Mouse (Mus musculus): ENCODE data around the gene Fam117a. TPM values are rescaled to one million over a fixed set of nuclear protein-coding genes. Genes with fewer than 3 reads are reported as not detected.

The Fam117a gene
- polyA plus RNA-seq, 1 experiment from 2014 or later = 9.6 TPM

- Histone ChIP-seq H3K9me3 (no peaks in the 10 kb centered on the region), H3K36me3 (no peaks in the 10 kb centered on the region)
Measured at GRCm38 (mm10) chr11:95311425-95311807, 25.4 kb upstream of the Fam117a start.

DNA sequence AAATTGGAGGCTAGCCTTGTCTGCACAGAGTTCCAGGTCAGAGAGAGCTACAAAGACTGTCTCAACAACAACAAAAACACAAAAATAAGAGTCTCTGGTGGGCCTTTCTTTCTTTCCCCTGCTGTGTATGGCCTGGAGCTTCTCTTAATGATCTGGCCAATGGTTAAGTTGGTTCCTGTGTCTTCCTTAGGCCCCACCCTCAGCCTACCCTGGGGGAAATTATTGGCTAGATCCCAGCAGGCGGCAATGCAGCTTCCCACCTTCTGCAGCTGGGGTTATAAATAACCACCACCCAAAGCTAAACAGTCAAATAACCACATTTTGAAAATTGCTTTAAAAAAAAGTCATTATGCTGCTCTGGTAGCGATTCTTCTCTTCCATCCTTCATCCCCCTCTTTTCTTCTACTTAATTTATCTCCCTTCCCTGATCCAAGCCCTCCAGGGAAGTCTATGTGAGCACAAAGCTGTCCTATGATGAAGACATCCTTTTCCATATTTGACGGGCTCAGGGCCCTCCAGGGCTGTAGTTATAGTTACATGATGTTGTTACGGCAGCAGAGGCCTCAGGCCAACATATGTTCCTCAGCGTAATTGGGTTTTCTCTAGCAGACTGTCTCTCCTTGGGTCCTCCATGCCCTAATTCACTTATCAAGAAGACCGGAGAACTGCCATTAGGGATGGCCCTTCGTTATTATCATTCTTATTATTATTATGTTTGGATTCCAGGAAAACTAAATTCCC lies 21.4 kb upstream of the Fam117a start:
- WGBS = 68% methylated on average over 7 of the region's 7 CpGs
- Histone ChIP-seq H3K36me3 (no peaks in the 10 kb centered on the region), H3K27me3 (replicated peaks) (no peaks in the 10 kb centered on the region), H3K4me1 (replicated peaks) (peaks cover 6% of the 10 kb centered on the region), H3K27ac (no peak overlapping the region), H3K9ac (no peak overlapping the region), H3K4me2 (replicated peaks) (no peak overlapping the region), H3K9me3 (no peaks in the 10 kb centered on the region), H3K4me3 (replicated peaks) (no peak overlapping the region)
- ATAC-seq = no peak

More at GRCm38 (mm10) chr11:95311425-95311807, 25.4 kb upstream of the Fam117a start:
- Histone ChIP-seq H3K27ac (no peak overlapping the region), H3K4me1 (replicated peaks) (peaks cover 9% of the 10 kb centered on the region), H3K4me2 (replicated peaks) (peak overlapping the region; percentile 51), H3K4me3 (replicated peaks) (no peak overlapping the region), H3K27me3 (replicated peaks) (no peaks in the 10 kb centered on the region), H3K9ac (no peak overlapping the region)
- 34% methylated on average over 5 of the region's 5 CpGs for WGBS
- no peak for ATAC-seq

DNA sequence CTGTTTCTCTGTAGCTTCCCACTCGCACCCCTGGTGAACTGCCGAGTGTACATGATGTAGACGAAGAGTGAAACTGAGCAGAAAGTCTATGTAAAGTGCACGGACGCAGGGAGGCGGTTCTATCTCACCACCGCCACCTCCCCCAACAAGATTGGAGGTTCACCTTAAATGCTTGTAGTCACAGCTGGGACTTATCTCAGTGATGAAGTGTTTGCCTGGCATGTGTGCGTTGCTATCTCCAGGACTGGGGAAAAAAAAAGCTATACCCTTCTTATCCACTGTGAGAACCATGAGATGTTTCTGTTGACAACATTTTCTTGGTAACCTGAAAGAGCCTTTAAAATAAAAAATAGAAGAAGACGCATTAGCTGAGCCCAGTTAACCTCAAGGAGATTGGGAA lies 18.7 kb upstream of the Fam117a start:
- no peaks in the 10 kb centered on the region for H3K4me1 ChIP-seq (replicated peaks)
- 63% methylated on average over 9 of the region's 9 CpGs for WGBS
- H3K9me3 ChIP-seq = no peaks in the 10 kb centered on the region
- no peak overlapping the region for H3K4me3 ChIP-seq (replicated peaks)
- no peak overlapping the region for H3K4me2 ChIP-seq (replicated peaks)
- no peaks in the 10 kb centered on the region for H3K36me3 ChIP-seq
- no peaks in the 10 kb centered on the region for H3K27me3 ChIP-seq (replicated peaks)
- H3K27ac ChIP-seq = no peak overlapping the region
- no peak for ATAC-seq
- no peak overlapping the region for H3K9ac ChIP-seq

GRCm38 (mm10) chr11:95319506-95319905 lies 17.3 kb upstream of the Fam117a start:
- Histone ChIP-seq H3K4me1 (replicated peaks) (no peaks in the 10 kb centered on the region), H3K27ac (no peak overlapping the region), H3K4me3 (replicated peaks) (no peak overlapping the region), H3K9ac (no peak overlapping the region), H3K4me2 (replicated peaks) (no peak overlapping the region), H3K9me3 (no peaks in the 10 kb centered on the region), H3K36me3 (no peaks in the 10 kb centered on the region), H3K27me3 (replicated peaks) (no peaks in the 10 kb centered on the region)
- ATAC-seq = no peak
- 61% methylated on average over 1 of the region's 1 CpGs for WGBS

DNA sequence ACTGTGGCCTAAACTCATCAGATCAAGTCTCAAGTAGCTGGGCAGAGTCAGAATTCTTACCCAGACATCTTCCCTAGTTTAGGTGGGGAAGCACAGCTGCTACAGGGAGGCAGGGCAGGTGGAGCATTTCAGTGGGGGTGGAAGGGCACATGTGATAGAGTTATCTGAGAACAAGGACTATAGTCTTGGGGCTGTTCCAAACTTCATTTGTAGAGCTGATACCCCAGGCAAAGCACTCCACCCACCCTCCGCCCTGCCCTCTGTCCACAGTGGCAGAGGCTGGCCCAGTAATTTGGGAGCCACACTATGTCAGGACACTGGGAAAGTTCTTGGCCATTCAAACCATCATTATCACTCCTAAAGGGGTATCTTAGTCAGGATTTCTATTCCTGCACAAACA lies 16.8 kb upstream of the Fam117a start:
- no peak overlapping the region for H3K27ac ChIP-seq
- H3K4me3 ChIP-seq (replicated peaks) = no peak overlapping the region
- no peak overlapping the region for H3K4me2 ChIP-seq (replicated peaks)
- H3K9ac ChIP-seq = no peak overlapping the region
- no peaks in the 10 kb centered on the region for H3K9me3 ChIP-seq
- 79% methylated on average over 1 of the region's 1 CpGs for WGBS
- no peaks in the 10 kb centered on the region for H3K27me3 ChIP-seq (replicated peaks)
- no peak for ATAC-seq
- no peaks in the 10 kb centered on the region for H3K4me1 ChIP-seq (replicated peaks)
- no peaks in the 10 kb centered on the region for H3K36me3 ChIP-seq

DNA sequence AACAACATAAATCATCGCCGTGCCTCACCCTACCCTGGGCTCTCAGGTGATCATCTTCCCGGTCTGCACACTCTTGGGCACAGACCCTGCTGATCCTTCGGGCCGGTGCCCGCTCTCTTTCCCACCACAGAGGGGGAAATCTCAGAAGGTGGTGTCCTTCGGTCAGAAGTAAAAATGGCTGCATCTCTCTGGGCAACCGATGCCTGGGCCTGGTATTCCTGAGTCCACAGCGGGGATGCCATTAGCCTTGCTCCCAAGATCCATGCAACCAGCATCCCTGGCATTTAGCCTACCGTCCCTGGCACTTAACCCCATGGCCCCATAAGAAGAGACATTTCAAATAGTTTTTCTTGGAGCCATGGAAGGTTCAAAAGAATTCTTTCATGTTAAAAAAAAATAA lies 12.6 kb upstream of the Fam117a start:
- 92% methylated on average over 10 of the region's 10 CpGs for WGBS
- H3K4me3 ChIP-seq (replicated peaks) = no peak overlapping the region
- no peaks in the 10 kb centered on the region for H3K27me3 ChIP-seq (replicated peaks)
- no peak overlapping the region for H3K27ac ChIP-seq
- no peak overlapping the region for H3K9ac ChIP-seq
- no peaks in the 10 kb centered on the region for H3K9me3 ChIP-seq
- no peaks in the 10 kb centered on the region for H3K4me1 ChIP-seq (replicated peaks)
- no peaks in the 10 kb centered on the region for H3K36me3 ChIP-seq
- H3K4me2 ChIP-seq (replicated peaks) = no peak overlapping the region
- ATAC-seq = no peak

DNA sequence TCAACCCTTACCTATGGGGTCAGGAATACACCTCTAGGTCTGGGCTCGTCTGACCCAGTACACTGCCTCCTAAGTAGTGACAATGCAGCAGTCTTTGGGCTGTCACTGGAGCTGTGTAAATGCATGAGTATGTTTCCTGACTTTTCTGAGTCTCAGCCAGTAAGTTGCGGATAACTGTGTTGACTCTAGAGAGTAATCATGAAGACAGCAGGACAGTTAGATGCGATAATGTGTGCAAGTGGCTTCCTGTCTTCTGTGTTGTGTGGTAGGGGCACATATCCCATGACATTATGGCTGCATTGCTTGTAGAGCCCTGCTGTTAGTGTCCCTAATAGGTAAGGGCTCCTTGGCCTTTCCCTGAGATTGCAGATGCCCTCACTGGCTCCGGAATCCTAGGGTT lies 11.0 kb upstream of the Fam117a start:
- H3K9me3 ChIP-seq = no peaks in the 10 kb centered on the region
- WGBS = 84% methylated on average over 4 of the region's 4 CpGs
- H3K4me1 ChIP-seq (replicated peaks) = no peaks in the 10 kb centered on the region
- no peak for ATAC-seq
- H3K4me3 ChIP-seq (replicated peaks) = no peak overlapping the region
- H3K27me3 ChIP-seq (replicated peaks) = no peaks in the 10 kb centered on the region
- H3K4me2 ChIP-seq (replicated peaks) = no peak overlapping the region
- H3K9ac ChIP-seq = no peak overlapping the region
- no peaks in the 10 kb centered on the region for H3K36me3 ChIP-seq
- no peak overlapping the region for H3K27ac ChIP-seq

DNA sequence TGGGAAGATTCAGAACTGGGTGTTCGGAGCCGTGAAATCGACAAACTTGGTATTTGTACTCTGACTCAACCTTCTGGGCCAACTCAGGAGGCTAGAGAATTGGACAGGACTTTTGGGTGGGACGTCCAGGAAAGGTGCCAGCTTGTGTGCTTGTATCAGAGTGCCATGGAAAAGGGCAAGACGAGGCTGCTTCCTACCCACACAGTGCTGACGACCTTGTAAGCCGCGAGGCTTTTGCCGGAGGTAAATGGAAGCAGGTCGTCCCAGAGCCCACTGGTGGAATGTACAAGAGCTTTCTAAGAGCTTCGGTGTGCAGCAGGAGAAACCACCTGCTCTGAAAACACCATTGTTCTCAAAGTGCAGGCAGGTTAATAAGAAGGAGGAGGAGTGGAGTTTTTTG lies 10.6 kb upstream of the Fam117a start:
- Histone ChIP-seq H3K36me3 (no peaks in the 10 kb centered on the region), H3K27ac (no peak overlapping the region), H3K9ac (no peak overlapping the region), H3K9me3 (no peaks in the 10 kb centered on the region), H3K27me3 (replicated peaks) (no peaks in the 10 kb centered on the region), H3K4me3 (replicated peaks) (no peak overlapping the region), H3K4me2 (replicated peaks) (no peak overlapping the region), H3K4me1 (replicated peaks) (no peaks in the 10 kb centered on the region)
- ATAC-seq = no peak
- WGBS = 69% methylated on average over 11 of the region's 11 CpGs

- no peak overlapping the region for H3K9ac ChIP-seq
- no peaks in the 10 kb centered on the region for H3K9me3 ChIP-seq
- H3K36me3 ChIP-seq = no peaks in the 10 kb centered on the region
- H3K4me3 ChIP-seq (replicated peaks) = no peak overlapping the region
- H3K4me1 ChIP-seq (replicated peaks) = no peaks in the 10 kb centered on the region
- H3K27me3 ChIP-seq (replicated peaks) = no peaks in the 10 kb centered on the region
- no peak for ATAC-seq
- no peak overlapping the region for H3K27ac ChIP-seq
- WGBS = 79% methylated on average over 5 of the region's 5 CpGs
- H3K4me2 ChIP-seq (replicated peaks) = no peak overlapping the region
Measured at GRCm38 (mm10) chr11:95328629-95329028, 8.2 kb upstream of the Fam117a start.

DNA sequence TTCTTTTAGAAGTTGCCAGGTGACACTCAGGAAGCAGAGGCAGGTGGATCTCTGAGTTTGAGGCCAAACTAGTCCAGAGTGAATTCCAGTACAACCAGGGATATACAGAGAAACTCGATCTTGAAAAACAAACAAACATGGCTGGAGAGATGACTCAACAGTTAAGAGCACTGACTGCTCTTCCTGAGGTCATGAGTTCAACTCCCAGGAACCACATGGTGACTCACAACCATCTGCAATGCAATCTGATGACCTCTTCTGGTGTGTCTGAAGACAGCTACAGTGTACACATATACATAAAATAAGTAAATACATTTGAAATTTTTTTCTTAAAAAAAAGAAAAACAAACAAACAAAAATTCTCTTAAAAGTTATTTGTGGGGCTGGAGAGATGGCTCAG lies 6.2 kb upstream of the Fam117a start:
- no peak for ATAC-seq
- 42% methylated on average over 1 of the region's 1 CpGs for WGBS
- no peak overlapping the region for H3K4me2 ChIP-seq (replicated peaks)
- no peaks in the 10 kb centered on the region for H3K27me3 ChIP-seq (replicated peaks)
- H3K4me3 ChIP-seq (replicated peaks) = no peak overlapping the region
- H3K27ac ChIP-seq = no peak overlapping the region
- no peak overlapping the region for H3K9ac ChIP-seq
- no peaks in the 10 kb centered on the region for H3K4me1 ChIP-seq (replicated peaks)
- H3K36me3 ChIP-seq = no peaks in the 10 kb centered on the region
- no peaks in the 10 kb centered on the region for H3K9me3 ChIP-seq

GRCm38 (mm10) chr11:95333209-95333608 lies 3.6 kb upstream of the Fam117a start:
- no peak for ATAC-seq
- no peak overlapping the region for H3K9ac ChIP-seq
- H3K36me3 ChIP-seq = no peaks in the 10 kb centered on the region
- no peaks in the 10 kb centered on the region for H3K27me3 ChIP-seq (replicated peaks)
- H3K4me1 ChIP-seq (replicated peaks) = peaks cover 7% of the 10 kb centered on the region
- H3K4me2 ChIP-seq (replicated peaks) = no peak overlapping the region
- 48% methylated on average over 4 of the region's 4 CpGs for WGBS
- no peaks in the 10 kb centered on the region for H3K9me3 ChIP-seq
- no peak overlapping the region for H3K27ac ChIP-seq
- H3K4me3 ChIP-seq (replicated peaks) = no peak overlapping the region

- Histone ChIP-seq H3K36me3 (no peaks in the 10 kb centered on the region), H3K4me3 (replicated peaks) (no peak overlapping the region), H3K9ac (no peak overlapping the region), H3K27me3 (replicated peaks) (no peaks in the 10 kb centered on the region), H3K27ac (no peak overlapping the region), H3K4me1 (replicated peaks) (peaks cover 8% of the 10 kb centered on the region), H3K9me3 (no peaks in the 10 kb centered on the region), H3K4me2 (replicated peaks) (no peak overlapping the region)
- no peak for ATAC-seq
- 86% methylated on average over 9 of the region's 9 CpGs for WGBS
Measured at GRCm38 (mm10) chr11:95333805-95334204, 3.0 kb upstream of the Fam117a start.

GRCm38 (mm10) chr11:95334448-95335060 lies 2.3 kb upstream of the Fam117a start:
- no peak for ATAC-seq
- 62% methylated on average over 5 of the region's 5 CpGs for WGBS
- Histone ChIP-seq H3K27ac (no peak overlapping the region), H3K36me3 (no peaks in the 10 kb centered on the region), H3K9me3 (no peaks in the 10 kb centered on the region), H3K4me1 (replicated peaks) (peaks cover 14% of the 10 kb centered on the region), H3K9ac (no peak overlapping the region), H3K4me2 (replicated peaks) (no peak overlapping the region), H3K4me3 (replicated peaks) (no peak overlapping the region), H3K27me3 (replicated peaks) (no peaks in the 10 kb centered on the region)
